Mouse (Mus musculus) limb, embryonic 11.5 days (tissue): ENCODE measurements around the gene Cd96. TPM values are rescaled to one million over a fixed set of nuclear protein-coding genes. Genes with fewer than 3 reads are reported as not detected.
A peak's percentile ranks its signal among the peaks of the same experiment; 100 is the strongest.

Source experiments
- ATAC-seq: fragments of 200-750 bp; cut with Nextera tagmentation; 2 replicates; pipeline ENCODE4 v1.8.0; 2017; ENCODE audit warnings: low read depth; ENCODE audit not compliant: insufficient number of reproducible peaks, low FRiP score, low TSS enrichment
- DNase-seq: peaks from one replicate; pipeline ENCODE4 v3.0.0-alpha.2; 2015; ENCODE audit warnings: low spot score
- H3K27ac ChIP-seq: fragments of 300-500 bp; sonication (generic); replicated peaks from 2 replicates; pipeline ENCODE4 v1.5.1; 2014; ENCODE audit warnings: low read depth, mild to moderate bottlenecking, low read length
- H3K27me3 ChIP-seq: fragments of 300-500 bp; sonication (generic); 2 replicates; pipeline ENCODE4 v1.6.1; 2014; ENCODE audit warnings: mild to moderate bottlenecking, low read length, mixed read lengths; ENCODE audit not compliant: control insufficient read depth, insufficient read depth
- H3K36me3 ChIP-seq: fragments of 300-500 bp; sonication (generic); 2 replicates; pipeline ENCODE4 v1.6.1; 2014; ENCODE audit warnings: mild to moderate bottlenecking, low read length, moderate library complexity, mixed read lengths; ENCODE audit not compliant: control insufficient read depth, insufficient read depth
- H3K4me1 ChIP-seq: fragments of 300-500 bp; sonication (generic); 2 replicates; pipeline ENCODE4 v1.6.1; 2014; ENCODE audit warnings: low read length, mixed read lengths; ENCODE audit not compliant: control insufficient read depth, insufficient read depth
- H3K4me2 ChIP-seq: fragments of 300-500 bp; sonication (generic); 2 replicates; pipeline ENCODE4 v1.6.1; 2014; ENCODE audit warnings: low read depth, mild to moderate bottlenecking, moderate library complexity; ENCODE audit not compliant: severe bottlenecking
- H3K4me3 ChIP-seq: fragments of 300-500 bp; sonication (generic); 2 replicates; pipeline ENCODE4 v1.5.1; 2014; ENCODE audit warnings: low read depth, low read length
- H3K9ac ChIP-seq: fragments of 300-500 bp; sonication (generic); 2 replicates; pipeline ENCODE4 v1.6.1; 2014; ENCODE audit warnings: mild to moderate bottlenecking, low read length
- H3K9me3 ChIP-seq: fragments of 300-500 bp; sonication (generic); 2 replicates; pipeline ENCODE4 v1.6.1; 2016; ENCODE audit warnings: low read length; ENCODE audit not compliant: control insufficient read depth
- WGBS: fragments of 180-500 bp; shearing (Covaris S2); extraction: QIAGEN DNeasy Blood & Tissue Kit; methylation state at CpG from one replicate; pipeline ENCODE4 v1.1.7; 2014; 5-methylcytosine and 5-hydroxymethylcytosine counted together
- polyA plus RNA-seq: library from polyadenylated mRNA; unstranded; fragments of >200 nt; fragmentation: Nextera tagmentation; extraction: Ambion mirVana; gene quantifications from 2 replicates; pipeline ENCODE4 v1.2.1, GENCODE M21; 2014

Gene Cd96
- polyA plus RNA-seq, 1 experiment from 2014 or later = not detected

GRCm38 (mm10) chr16:45990901-45991676 is 129.0 kb downstream of the Cd96 start:
- 43% methylated on average over 10 of the region's 10 CpGs for WGBS
- Histone ChIP-seq H3K4me2 (no peak overlapping the region), H3K27ac (no peak overlapping the region), H3K9me3 (no peaks in the 10 kb centered on the region), H3K36me3 (no peaks in the 10 kb centered on the region), H3K4me1 (no peaks in the 10 kb centered on the region), H3K4me3 (no peak overlapping the region), H3K9ac (no peak overlapping the region), H3K27me3 (no peaks in the 10 kb centered on the region)
- no peak for ATAC-seq
- DNase-seq = peak; percentile 32

- Histone ChIP-seq H3K9me3 (no peaks in the 10 kb centered on the region), H3K4me3 (no peak overlapping the region), H3K36me3 (no peaks in the 10 kb centered on the region), H3K27me3 (no peaks in the 10 kb centered on the region), H3K9ac (no peak overlapping the region), H3K27ac (no peak overlapping the region), H3K4me1 (no peaks in the 10 kb centered on the region), H3K4me2 (no peak overlapping the region)
- ATAC-seq = no peak
- WGBS = 83% methylated on average over 1 of the region's 1 CpGs
- no peak for DNase-seq
Observed at GRCm38 (mm10) chr16:45986236-45986635, 133.8 kb downstream of the Cd96 start.

Other genes with a start within 250 kb of the Cd96 start
- 47.6 and 49.3 TPM in 2 replicates for gene Phldb2, start 166.7 kb downstream of the Cd96 start, polyA plus RNA-seq
- 0.91 and 1.2 TPM in 2 replicates for gene Plcxd2, start 110.0 kb downstream of the Cd96 start, polyA plus RNA-seq
- 5.0 and 5.4 TPM in 2 replicates for gene Gm4737, start 34.8 kb upstream of the Cd96 start, polyA plus RNA-seq